Mouse (Mus musculus) left cerebral cortex, adult 9 months (tissue): ENCODE results near the gene Sez6l.
A peak's percentile ranks its signal among the peaks of the same experiment; 100 is the strongest.

Experiments used
- DNase-seq, 2 experiments: peaks; one replicate each; pipeline ENCODE4 v3.0.0; 2022; ENCODE audit warnings: low spot score in 2 of 2

Sez6l gene

DNA sequence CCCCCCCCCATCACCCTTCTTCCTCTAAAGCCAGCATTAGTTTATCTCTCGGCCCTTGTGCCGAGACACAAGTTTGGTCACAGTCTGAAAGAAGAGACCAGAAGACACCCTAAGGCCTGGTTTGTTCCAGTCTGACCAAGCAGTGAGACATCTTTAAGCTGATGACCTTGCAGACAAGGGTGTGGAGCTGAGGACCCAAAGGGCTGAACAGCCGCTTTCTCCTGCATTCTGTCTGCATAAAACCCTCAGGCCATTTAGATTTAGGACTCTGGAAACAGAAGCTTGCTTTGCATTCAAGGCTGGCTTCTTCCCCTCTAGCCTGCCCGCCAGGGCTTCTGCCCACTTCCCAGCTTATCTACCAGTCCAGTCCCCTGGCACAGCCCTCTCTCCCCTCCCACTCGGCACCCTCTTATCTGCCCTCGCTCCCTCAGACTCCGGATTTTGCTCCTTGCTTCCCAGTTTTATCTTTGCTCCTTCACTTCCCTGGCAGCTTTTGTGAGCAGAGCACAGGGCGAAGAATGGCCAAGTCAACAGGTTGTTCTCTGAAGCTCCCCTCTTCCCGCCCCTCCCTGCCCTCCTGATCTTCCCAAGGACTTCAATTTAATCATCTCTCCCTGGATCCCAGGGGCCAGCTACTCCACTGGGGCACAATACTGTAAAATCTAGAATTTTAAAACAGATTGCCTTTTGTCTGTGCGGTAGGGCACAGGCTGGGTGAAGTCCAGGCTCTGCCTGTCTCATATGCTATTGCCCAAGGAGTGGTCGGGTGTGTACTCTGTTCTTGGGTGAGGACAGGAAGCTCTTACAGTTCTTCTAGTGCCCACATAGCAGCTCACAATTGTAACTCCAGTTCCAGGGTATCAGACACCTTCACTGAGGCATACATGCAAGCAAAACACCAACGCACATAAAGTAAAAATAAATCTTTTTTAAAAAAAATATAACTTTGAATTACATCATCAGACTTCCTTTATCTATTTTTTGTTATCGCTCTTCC lies 77.8 kb downstream of the Sez6l start:
- DNase-seq: no peak

DNA sequence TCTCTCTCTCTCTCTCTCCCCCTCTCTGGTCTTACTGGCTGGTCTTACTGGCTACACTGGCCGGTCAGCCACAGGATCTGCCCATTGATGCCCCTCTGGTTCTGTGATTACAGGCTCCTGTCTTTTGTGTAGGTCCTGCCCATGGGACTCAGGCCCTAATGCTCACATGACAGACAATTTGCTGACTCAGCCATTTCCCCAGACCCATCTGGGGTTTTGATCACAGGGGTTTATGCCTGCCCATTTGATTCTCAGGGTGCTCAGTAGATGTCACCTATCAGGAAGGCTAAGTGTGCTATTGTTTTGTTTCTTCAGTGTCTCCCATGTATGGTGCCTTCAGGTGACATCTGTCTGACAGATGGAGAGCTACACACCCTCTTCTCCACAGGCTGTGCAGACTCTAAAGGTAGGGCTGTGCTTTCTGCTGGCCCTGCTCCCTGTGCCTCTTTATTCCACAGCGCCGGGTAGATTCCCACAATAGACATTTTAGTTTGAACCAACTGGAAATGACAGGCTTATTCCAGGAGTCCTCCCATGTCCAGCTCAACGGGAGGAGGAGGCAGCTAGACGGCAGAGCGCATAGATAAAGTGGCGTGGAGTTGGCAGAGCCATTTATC lies 80.1 kb downstream of the Sez6l start:
- DNase-seq: no peak

DNA sequence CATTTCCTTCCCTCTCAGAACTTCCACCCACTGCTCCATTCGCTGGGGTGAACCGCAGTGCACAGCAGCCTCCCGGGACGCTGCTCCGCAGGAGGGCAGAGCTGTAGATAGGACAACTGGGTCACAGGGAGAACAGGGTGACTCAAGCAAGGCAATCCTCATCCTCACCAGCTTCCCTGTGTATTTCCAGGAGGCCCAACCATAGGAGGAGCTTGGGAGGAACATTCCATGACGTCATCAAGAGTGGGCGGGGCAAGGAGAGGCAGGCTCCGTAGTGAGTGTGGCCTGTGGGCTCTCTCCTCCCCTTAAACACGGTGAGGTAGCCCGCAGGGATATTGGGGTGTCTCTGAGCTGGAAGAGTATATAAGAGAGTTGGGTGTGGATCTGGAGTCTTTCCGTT lies 83.5 kb downstream of the Sez6l start:
- peak; percentile 32 to 59 for DNase-seq

DNA sequence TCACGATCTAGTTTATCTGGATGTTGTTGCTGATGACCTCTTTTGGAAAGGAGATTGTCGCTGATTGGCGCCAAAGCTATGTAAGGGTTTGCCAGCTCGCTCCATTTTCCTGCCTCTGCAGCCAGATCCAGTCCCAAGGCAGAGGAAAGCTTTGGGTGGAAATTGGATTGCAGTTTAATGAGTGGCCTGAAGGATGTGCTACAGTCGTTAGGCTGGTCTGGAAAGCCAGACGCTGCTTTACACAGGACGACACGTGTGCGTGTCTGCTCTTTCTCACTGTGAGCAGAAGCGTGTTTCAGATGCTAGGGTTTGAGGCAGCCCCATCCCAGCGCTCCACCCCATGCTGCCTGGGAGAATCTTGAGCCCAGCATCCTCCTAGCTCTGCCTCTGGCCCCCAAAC lies 85.5 kb downstream of the Sez6l start:
- DNase-seq: no peak

DNA sequence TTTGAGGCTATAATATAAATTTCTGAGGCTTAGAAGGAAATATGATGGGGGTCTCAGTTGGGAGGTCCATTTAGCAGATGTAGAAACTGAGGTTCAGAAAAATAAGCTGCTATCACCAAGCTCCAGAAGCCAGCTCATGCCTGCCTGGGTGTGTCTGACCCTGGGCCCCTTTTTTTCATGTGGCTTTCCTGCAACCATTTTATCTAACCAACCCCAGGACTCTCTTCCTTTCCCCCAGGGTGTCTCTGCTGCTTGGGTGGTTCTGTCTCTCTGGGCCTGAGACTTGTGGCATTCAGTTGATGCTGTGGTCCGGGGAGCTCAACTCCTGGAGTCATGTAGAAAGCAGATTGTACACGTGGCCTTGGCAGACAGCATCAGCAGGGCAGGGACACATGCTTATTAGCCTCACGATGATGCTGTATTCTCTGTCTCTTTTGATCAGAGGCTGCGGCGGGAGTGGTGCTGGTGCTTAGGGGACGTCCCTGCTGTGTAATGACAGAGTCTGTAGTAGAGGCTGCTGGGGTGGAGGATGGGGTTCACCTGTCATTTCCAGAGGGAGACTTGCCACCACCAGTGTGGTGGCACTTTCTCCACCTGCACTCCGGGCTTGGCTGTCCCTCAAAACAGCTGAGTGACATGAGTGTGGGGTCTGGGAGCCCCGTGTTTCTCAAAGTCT lies 88.7 kb downstream of the Sez6l start:
- no peak for DNase-seq

DNA sequence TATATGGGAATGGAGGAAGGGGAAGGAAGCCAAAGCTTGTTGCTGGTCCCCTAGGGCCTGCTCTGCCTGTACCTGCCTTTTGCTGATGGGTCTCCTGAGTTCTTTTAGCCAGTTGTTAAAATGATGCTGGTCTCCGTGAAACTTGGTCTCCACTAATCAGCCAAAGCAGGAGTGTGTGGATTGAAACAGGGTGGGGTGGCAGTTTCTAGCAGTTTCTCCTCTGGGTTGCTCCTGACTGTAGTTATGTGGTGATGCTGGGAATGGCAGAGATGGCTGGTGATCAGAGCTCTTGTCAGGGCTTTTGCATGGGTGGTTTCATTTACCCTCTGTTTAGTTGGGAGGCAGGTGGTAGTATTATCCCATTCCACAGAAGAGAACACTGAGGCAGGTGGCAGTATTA lies 89.5 kb downstream of the Sez6l start:
- no peak for DNase-seq

DNA sequence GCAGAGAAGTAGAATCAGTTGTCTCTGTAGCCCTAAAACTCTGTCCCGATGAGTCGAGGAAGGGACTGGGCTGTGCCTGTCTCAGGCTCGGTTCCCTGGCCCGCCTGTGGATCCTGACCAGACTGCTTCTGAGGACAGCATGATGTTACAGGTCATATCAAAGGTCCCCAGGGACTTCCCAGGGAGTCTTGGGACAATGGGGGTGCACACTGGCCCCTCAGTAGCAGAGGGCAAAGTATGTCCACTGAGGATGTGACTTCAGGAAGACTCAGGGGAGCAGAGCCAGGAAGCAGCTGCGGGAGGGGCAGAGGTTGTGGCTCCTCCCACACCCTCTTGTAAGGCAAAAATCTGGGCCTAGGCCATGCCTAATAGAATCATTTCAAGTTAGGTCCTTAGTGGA lies 90.6 kb downstream of the Sez6l start:
- DNase-seq: no peak

DNA sequence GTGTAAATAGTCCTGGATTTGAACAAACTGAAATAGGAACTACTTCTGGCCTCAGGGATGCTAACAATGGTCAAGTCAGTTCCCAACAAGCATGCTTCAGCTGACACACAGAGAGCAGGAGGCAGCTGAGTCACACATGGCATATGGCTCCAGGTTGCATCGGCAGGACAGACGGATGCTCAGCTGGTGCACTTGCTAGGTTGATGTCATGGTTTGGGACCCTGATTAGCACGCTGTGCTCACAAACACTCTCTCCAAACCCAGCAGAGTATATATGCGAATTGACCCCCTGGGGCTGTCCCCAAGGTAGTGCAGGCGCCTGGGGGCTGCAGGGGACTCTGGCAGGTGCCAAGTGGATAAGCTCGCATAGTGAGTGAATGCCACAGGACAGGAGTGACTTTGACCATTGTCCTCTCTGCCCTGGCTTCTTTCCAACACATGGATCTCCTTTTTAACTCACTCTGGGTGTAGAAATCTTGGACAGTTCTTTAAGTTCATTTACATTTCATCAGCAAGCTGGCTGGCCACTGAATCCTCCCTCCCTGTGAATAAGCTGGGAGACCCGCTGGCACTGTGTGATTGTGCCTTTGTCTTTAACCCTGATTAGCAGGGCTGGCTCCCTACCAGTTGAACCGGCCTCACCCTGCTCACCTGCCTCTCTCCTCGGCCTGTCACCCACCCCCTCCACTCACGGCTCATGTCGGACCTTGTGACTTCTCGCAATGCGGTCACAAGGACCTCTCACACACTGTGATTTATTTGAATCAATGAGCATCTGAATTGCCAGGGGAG lies 91.9 kb downstream of the Sez6l start:
- DNase-seq: no peak

DNA sequence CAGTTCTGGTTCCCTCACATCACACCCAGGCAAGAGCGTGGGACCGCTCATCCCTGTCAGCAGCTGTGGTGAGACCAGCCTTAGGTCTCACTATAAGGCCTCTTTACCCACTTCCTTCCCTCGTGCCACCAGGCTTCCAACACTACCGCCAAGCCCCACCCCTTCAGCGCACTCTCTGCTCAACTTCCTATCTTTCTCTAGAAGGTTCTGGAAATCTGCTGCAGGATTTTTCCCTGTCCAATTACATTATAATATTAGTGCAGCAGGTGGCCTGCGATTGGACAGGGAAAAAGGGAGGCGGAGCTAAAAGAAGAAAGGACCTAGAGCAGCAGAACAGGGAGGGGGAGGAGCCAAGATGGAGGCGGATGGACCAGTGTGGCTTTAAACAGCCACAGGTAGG lies 94.0 kb downstream of the Sez6l start:
- DNase-seq: no peak

DNA sequence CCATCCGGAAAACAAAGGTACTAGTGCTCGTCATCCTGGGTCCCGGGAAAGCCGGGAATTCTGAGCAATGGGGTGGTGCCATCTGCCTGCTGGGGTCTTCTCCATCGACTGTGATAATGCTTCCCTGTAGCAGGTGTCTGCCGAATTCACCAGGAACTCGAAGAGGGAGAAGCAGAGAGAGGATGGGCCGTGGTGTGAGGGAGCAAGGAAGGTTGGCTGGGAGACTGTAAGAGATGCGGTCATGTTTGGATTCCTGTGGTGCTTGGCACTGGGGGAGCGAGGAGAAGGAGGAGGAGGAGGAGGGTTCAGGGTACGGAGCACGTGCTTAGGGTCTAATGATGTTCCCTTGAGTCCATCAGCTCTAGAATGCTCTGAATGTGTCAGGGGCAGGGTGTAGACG lies 94.4 kb downstream of the Sez6l start:
- no peak for DNase-seq

DNA sequence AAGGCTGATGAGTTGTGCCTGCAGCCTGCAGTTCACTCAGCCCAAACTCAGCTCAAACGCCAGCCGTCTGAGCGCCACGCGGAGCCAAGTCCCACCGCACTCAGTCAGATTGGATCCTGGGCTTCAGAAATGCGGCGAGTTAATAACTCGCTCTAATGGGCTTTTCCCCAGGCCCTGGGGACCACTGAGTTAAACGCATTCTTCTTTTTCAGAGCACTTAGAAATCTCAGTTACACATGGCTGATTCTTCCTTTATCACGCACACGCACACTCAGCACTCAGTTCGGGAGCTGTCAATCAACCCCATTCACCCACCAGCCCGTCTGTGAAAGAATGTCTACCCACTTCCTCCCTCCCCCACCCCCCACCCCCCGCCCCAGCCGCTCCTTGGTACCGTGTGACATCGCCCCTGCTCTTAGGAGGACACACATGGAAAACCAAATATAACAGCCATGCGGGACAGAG lies 95.0 kb downstream of the Sez6l start:
- no peak for DNase-seq

DNA sequence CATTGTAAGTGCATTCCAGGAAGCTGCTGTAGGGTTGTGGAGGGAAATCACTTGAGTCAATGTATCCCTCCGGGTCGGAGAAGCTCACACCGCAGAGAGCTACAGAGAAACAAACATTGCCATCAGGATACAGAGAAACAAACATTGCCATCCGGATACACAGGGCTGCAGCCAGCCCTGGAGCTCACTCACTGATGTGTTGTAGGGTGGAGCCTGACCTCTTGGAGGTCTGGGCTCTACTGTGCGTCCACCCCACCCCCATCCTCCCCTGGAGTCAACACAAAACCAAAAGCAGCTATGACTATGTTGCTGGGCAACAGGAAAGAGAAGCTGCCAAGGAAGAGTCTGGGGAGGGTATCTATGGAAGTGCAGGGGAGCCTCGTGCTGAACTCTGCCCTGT lies 103.5 kb downstream of the Sez6l start:
- no peak for DNase-seq

DNA sequence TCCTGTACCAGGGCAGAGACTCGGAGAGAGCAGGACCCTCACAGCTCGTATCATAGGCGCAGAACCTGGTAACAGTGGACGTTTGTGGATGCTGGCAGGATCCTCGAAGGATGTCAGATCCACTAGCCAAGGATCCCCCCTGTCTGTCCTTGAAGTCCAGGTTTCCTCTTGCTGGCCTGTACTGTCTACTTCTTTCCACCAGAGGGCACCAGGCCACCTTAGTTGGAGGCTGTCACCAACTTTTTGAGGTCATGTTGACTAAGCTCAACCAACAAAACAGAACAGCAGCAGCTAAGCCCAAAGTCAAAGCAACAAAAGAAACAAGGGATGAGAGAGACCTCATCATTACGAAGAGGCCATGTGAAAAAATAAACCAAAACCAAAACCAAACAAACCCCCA lies 106.8 kb downstream of the Sez6l start:
- peak in 1 of 2 experiments; percentile 65 for DNase-seq

DNA sequence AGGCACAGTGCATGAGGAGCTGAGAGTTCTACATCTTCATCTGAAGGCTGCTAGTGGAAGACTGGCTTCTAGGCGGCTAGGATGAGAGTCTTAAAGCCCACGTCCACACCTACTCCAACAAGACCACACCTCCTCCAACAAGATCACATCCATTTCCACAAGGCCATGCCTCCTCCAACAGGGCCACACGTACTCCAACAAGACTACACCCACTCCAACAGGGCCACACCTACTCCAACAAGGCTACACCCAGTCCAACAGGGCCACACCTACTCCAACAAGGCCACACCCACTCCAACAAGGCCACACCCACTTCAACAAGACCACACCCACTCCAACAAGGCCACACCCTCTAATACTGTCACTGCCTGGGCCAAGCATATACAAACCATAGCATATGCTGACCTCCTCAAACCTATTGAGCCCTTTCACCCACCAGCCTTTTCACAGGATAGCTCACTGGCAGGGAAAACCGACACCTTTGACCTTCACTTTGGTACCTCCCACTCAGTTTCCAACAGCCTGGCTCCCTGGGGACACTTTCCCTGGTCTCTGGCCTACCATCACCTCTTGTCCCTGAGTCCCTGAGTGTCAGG lies 107.9 kb downstream of the Sez6l start:
- no peak for DNase-seq

DNA sequence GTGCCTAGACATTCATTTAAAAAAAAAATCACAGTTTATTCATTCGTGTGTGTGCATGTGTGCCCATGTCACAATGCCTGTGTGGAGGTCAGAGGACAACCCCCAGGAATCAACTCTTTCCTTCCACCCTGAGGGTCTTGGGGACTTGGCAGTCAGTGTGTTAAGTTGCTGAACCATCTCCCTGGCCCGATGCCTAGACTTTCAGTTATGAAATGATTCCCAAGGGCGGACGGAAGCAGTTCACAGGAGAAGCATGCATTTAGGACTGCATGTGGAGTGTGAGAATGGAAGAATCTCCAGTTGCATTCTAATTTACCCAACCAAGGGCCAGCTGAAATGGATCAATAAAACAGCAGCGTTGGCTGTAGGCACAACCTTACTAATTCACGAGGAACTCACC lies 110.7 kb downstream of the Sez6l start:
- DNase-seq: no peak

DNA sequence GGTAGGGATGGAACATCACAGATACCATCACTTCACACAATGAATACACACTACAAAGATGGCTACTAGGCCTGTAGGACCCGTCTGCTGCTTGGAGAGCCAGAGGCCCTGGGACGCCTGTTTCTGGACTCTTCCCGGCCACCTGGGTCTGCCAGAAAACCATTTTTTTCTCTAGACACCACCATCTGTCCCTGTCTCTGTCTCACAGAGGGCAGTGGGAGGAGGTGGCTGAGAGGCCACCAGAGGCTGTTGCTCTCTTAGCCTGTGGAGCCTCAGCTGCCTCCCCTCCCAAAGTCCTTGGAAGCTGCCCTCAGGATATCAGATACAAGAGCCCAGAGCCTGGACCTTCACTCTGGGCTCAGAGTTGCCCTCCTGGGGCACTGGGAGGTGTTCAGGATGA lies 117.1 kb downstream of the Sez6l start:
- DNase-seq: no peak

DNA sequence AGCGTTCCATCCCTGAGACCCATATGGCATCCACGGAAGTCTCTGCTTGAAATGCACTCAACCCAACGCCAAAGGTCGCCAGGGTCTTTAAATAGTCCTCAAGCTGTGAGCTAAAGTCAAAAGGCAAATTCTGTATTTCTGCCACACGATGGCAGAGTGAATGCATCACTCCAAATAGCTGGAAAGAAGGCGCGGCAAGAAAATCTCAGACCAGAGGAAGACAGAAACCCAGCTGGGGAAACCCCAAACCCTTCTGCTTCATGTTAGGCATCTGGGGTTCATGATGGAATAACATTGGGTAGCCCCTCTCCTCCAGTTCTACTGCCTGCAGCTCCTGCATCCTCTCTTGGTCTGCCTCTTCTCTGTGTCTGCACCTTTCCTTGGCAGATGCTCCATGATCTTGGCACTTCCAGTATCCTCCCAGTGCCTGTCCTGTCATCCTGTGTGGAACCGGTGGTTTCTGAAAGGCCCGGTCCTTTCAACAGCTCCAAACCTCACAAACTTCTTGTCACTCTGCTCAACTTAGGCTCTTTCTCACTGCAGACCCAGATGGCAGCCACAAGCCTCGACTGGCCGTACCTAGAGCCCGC lies 121.9 kb downstream of the Sez6l start:
- no peak for DNase-seq

DNA sequence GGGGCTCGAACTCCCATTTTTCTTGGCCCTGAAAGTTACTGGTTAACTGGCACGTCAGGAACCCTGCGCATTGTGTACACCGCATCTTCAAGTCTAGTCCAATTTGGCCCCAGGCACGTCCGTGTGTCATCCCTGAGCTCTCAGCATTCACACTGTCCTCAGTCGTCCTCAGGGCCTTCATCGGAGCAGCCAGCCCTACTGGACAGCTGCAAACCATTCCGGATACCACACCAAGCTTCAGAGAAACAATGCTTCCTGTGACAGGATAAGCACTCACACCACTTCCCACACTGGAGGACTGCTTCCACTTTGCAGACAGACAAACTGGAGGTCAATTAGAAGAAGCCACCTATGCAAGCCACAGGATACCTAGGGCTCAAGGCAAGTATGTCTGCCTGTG lies 123.9 kb downstream of the Sez6l start:
- no peak for DNase-seq

DNA sequence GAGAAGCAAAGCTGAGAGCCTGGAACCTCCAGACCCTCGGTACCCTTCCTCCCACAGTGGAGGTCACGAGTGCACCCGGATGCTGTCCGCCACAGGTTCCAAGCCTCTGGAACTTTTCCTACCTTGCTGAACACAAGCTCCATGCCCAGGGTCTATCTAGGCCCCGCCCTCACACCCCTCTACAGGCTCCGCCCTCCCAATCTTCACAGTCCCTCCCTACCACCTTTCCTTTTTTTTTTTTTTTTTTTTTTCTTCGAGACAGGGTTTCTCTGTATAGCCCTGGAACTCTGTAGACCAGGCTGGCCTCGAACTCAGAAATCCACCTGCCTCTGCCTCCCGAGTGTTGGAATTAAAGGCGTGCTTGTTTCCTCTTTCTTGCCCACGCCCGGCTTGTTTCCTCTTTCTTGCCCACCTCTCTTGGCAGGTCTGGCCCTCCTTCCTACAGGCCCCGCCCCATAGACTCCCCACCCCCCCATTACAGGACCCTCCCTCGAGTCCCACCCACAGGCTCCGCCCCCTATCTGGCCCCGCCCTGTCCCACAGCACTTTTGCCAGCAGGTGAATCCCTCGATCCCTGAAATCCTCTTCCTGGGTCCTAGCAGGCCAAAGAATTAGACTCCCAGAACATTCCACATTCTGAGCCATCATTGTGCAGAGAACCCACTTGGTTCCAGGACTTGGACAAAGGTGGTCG lies 128.1 kb downstream of the Sez6l start, which contains the start of gene Gm6588:
Gene Gm6588 (plus strand): TSS at position 680 of the 694 bp plus-strand sequence.
- DNase-seq: no peak

DNA sequence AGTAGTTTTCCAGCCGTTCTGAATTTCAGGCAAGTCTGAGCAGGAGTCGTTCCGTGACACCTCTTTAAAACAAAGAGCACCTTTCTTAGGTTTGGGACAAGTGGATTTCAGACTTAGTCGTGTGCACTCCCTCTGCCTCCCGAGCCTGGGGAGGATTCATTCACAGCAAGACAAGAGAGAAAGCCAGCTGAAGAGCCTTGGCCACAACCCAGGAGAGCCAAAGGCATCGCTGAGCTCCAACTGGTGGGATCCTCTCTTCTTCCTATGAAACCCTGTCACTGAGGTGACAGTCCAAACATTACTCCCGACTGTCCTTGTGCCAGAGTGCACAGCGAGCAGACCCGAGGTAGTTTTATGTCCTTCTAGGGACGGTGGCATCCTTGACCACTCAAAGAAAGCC lies 138.4 kb downstream of the Sez6l start:
- no peak for DNase-seq
